Comparison of ENCODE assay signal across 16 mouse cellular contexts in genomic region chr6:129088596-129088995, GRCm38 (mm10). TPM values are rescaled to one million over a fixed set of nuclear protein-coding genes. Genes with fewer than 3 reads are reported as not detected.
"Had no signal": no experiment of that assay in that cellular context is flagged by ENCODE, and none has a peak within 500 bp of the region (broad histone marks: within the 10 kb centered on the region; RNA-seq: fewer than 3 reads in every experiment).

No protein-coding gene starts in this region.

RNA-seq across cellular contexts. Expression of gene Clec2e, which starts 12.1 kb away (rescaled TPM):
- polyA plus RNA-seq: heart, embryonic 11.5 days; heart, embryonic 13.5 days; heart, embryonic 15.5 days; heart, postnatal 0 days; hindbrain, embryonic 11.5 days; hindbrain, embryonic 13.5 days; hindbrain, embryonic 15.5 days; hindbrain, postnatal 0 days; kidney, adult 2 months; kidney, postnatal 0 days; limb, embryonic 11.5 days; limb, embryonic 13.5 days; limb, embryonic 15.5 days; liver, embryonic 12.5 days; liver, embryonic 14.5 days had no signal

RNA-seq across cellular contexts. Expression of gene Klrb1f, which starts 42.9 kb away (rescaled TPM):
- polyA plus RNA-seq: heart, embryonic 13.5 days; hindbrain, embryonic 11.5 days; limb, embryonic 13.5 days; liver, adult 2 months had no signal
